Mouse (Mus musculus) limb, embryonic 15.5 days (tissue): Measurements from ENCODE around the gene Snap91. TPM values are rescaled to one million over a fixed set of nuclear protein-coding genes. Genes with fewer than 3 reads are reported as not detected.

Source experiments
- ATAC-seq: fragments of 200-750 bp; cut with Nextera tagmentation; 2 replicates; pipeline ENCODE4 v1.8.0; 2017; ENCODE audit warnings: low read depth, moderate TSS enrichment; ENCODE audit not compliant: insufficient number of reproducible peaks, low FRiP score, low TSS enrichment
- H3K27ac ChIP-seq: fragments of 300-500 bp; sonication (generic); 2 replicates; pipeline ENCODE4 v1.5.1; 2015; ENCODE audit warnings: moderate library complexity, mild to moderate bottlenecking, inconsistent platforms
- H3K27me3 ChIP-seq: fragments of 300-500 bp; sonication (generic); 2 replicates; pipeline ENCODE4 v1.6.1; 2015; ENCODE audit warnings: inconsistent platforms
- H3K36me3 ChIP-seq: fragments of 300-500 bp; sonication (generic); 2 replicates; pipeline ENCODE4 v1.6.1; 2015; ENCODE audit warnings: inconsistent platforms
- H3K4me1 ChIP-seq: fragments of 300-500 bp; sonication (generic); 2 replicates; pipeline ENCODE4 v1.6.1; 2015; ENCODE audit warnings: inconsistent platforms
- H3K4me2 ChIP-seq: fragments of 300-500 bp; sonication (generic); 2 replicates; pipeline ENCODE4 v1.6.1; 2015; ENCODE audit warnings: mild to moderate bottlenecking, inconsistent platforms
- H3K4me3 ChIP-seq: fragments of 300-500 bp; sonication (generic); 2 replicates; pipeline ENCODE4 v1.5.1; 2015; ENCODE audit warnings: mild to moderate bottlenecking, inconsistent platforms
- H3K9ac ChIP-seq: fragments of 300-500 bp; sonication (generic); 2 replicates; pipeline ENCODE4 v1.6.1; 2015; ENCODE audit warnings: inconsistent platforms
- H3K9me3 ChIP-seq: fragments of 300-500 bp; sonication (generic); 2 replicates; pipeline ENCODE4 v1.6.1; 2016; ENCODE audit warnings: inconsistent platforms
- WGBS: fragments of 180-500 bp; shearing (Covaris S2); methylation state at CpG from one replicate; pipeline ENCODE4 v1.1.7; 2015; 5-methylcytosine and 5-hydroxymethylcytosine counted together
- polyA plus RNA-seq: library from polyadenylated mRNA; unstranded; fragments of >200 nt; fragmentation: Nextera tagmentation; extraction: Ambion mirVana; gene quantifications from 2 replicates; pipeline ENCODE4 v1.2.1, GENCODE M21; 2015

Snap91 gene
- polyA plus RNA-seq, 1 experiment from 2014 or later: 5.9 TPM

DNA sequence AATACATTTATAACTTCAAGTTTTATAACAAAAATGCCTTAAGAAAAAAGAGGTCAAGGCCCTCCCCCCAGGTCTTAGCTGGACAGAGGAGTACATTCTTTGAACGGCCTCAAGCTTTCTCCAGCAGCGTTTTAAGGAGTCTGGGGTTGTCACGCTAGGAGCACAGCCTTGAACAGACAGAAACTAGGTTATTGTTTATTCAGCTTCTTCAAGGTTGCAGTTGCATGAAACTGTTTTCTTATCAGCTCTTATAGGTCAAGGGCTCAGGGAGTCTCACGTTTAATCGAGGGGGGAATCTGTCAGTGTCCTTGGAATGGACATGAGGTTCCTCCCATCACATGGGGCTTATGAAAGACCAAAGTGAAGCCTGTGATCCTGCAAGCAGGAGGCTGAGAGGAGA is 163.3 kb downstream of the Snap91 start:
- H3K27ac ChIP-seq: no peak overlapping the region
- no peak overlapping the region for H3K4me2 ChIP-seq
- no peak overlapping the region for H3K4me3 ChIP-seq
- no peaks in the 10 kb centered on the region for H3K4me1 ChIP-seq
- H3K27me3 ChIP-seq: no peaks in the 10 kb centered on the region
- no peaks in the 10 kb centered on the region for H3K36me3 ChIP-seq
- ATAC-seq: no peak
- H3K9me3 ChIP-seq: no peaks in the 10 kb centered on the region
- no peak overlapping the region for H3K9ac ChIP-seq
- 82% methylated on average over 5 of the region's 5 CpGs for WGBS

- Histone ChIP-seq H3K27ac (no peak overlapping the region), H3K4me2 (no peak overlapping the region), H3K4me3 (no peak overlapping the region), H3K4me1 (no peaks in the 10 kb centered on the region), H3K9me3 (no peaks in the 10 kb centered on the region), H3K36me3 (no peaks in the 10 kb centered on the region), H3K9ac (no peak overlapping the region), H3K27me3 (no peaks in the 10 kb centered on the region)
- 56% methylated on average over 2 of the region's 2 CpGs for WGBS
- ATAC-seq: no peak
Observed at GRCm38 (mm10) chr9:86716540-86716939, 163.9 kb downstream of the Snap91 start.

Other genes with a start within 250 kb of the Snap91 start
- 31.0 and 32.4 TPM in 2 replicates for gene Me1, start 184.7 kb downstream of the Snap91 start, polyA plus RNA-seq
- 91.6 and 94.5 TPM in 2 replicates for gene Prss35, start 137.0 kb downstream of the Snap91 start, polyA plus RNA-seq
- not detected in 2 replicates for gene Ripply2, start 134.9 kb upstream of the Snap91 start, polyA plus RNA-seq
- 45.5 and 49.6 TPM in 2 replicates for gene Cyb5r4, start 141.4 kb upstream of the Snap91 start, polyA plus RNA-seq